Mouse (Mus musculus) bone marrow macrophage, adult 2 months (primary cell): ENCODE measurements around the gene Ispd.

Experiments used
- CTCF ChIP-seq: IDR thresholded peaks from 2 replicates; pipeline ENCODE4 v1.5.1; 2012; ENCODE audit warnings: low read depth, mild to moderate bottlenecking, low read length, moderate library complexity
- POLR2A ChIP-seq: IDR thresholded peaks from 2 replicates; pipeline ENCODE4 v1.6.1; 2012; ENCODE audit warnings: mild to moderate bottlenecking, low read depth, low read length, borderline replicate concordance

DNA sequence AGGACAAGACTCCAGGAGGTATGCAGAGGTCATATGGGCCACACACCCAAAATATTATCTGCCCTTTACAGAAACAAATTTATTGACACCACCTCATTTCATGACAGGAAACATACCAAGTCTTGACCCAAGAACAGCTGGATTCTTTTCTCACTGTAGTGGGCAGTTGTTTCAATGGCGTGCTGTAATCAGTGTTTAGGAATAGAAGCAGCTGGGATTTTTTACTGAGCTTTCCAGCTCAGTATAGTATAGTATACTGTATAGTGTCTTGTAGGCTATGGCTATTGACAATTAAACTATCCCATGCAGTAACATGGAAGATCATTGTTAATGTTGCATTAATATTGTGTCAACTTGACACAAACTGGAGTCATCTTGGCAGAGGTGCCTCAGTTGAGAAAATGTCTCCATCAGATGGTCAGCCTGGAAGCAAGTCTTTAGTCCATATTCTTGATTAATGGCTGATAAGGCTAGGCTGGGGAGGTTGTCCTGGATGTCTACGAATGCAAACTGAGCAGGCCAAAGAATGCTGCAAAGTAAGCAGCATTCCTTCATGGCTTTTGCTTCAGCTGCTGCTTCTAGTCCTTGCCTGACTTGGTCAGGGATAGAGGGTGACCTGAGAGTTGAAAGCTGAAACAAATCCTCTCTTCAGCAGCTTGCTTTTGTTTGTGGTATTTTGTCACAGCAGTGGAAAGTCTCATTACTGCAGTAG, 216.4 kb downstream of the Ispd start:
- TF ChIP-seq CTCF (no peak), POLR2A (no peak)
